Mouse (Mus musculus) CD4-positive naive resting alpha-beta T cell, adult 76 days (primary cell): ENCODE results near the gene 4930432K21Rik. TPM values are rescaled to one million over a fixed set of nuclear protein-coding genes. Genes with fewer than 3 reads are reported as not detected.

Source experiments
- total RNA-seq: library from RNA; stranded (reverse); gene quantifications from one replicate; pipeline ENCODE4 v1.2.4, GENCODE M21; 2023

The 4930432K21Rik gene
- 2.7 TPM for total RNA-seq

GRCm38 (mm10) chr8:84147769-84148530, at the start of gene 4930432K21Rik, which contains the start of gene Cc2d1a:
TSS of gene 4930432K21Rik (plus strand) at chr8:84148025.
TSS of gene Cc2d1a (minus strand) at chr8:84147936.

GRCm38 (mm10) chr8:84104697-84105609, 42.9 kb upstream of the 4930432K21Rik start, which contains the start of gene Dcaf15:
TSS of gene Dcaf15 (minus strand) at chr8:84104768.

GRCm38 (mm10) chr8:84125656-84126055, 22.2 kb upstream of the 4930432K21Rik start, which contains the start of gene Podnl1:
TSS of gene Podnl1 (plus strand) at chr8:84125989.

GRCm38 (mm10) chr8:84185117-84185516, 37.3 kb downstream of the 4930432K21Rik start, which contains the start of gene Nanos3:
TSS of gene Nanos3 (minus strand) at chr8:84185217.

Other genes with a start within 250 kb of the 4930432K21Rik start
- gene Adgrl1, start 247.9 kb upstream of the 4930432K21Rik start, total RNA-seq: 59.2 TPM
- gene Gm10644, start 192.8 kb upstream of the 4930432K21Rik start, total RNA-seq: 0.53 TPM
- gene Asf1b, start 192.5 kb upstream of the 4930432K21Rik start, total RNA-seq: 3.9 TPM
- gene Prkaca, start 175.0 kb upstream of the 4930432K21Rik start, total RNA-seq: 37.1 TPM
- gene Samd1, start 150.4 kb upstream of the 4930432K21Rik start, total RNA-seq: 42.4 TPM
- gene 1700067K01Rik, start 146.5 kb upstream of the 4930432K21Rik start, total RNA-seq: not detected
- not detected for gene 2210011C24Rik, start 135.9 kb upstream of the 4930432K21Rik start, total RNA-seq
- gene Palm3, start 126.6 kb upstream of the 4930432K21Rik start, total RNA-seq: not detected
- gene Il27ra, start 105.4 kb upstream of the 4930432K21Rik start, total RNA-seq: 187 TPM
- not detected for gene Rln3, start 103.0 kb upstream of the 4930432K21Rik start, total RNA-seq
- 2.9 TPM for gene Gm10643, start 82.9 kb upstream of the 4930432K21Rik start, total RNA-seq
- gene Rfx1, start 81.2 kb upstream of the 4930432K21Rik start, total RNA-seq: 113 TPM
- 63.6 TPM for gene Dcaf15, start 43.3 kb upstream of the 4930432K21Rik start, total RNA-seq
- gene Podnl1, start 22.0 kb upstream of the 4930432K21Rik start, total RNA-seq: 4.2 TPM
- gene Cc2d1a, start 89 bp upstream of the 4930432K21Rik start, total RNA-seq: 30.3 TPM
- not detected for gene Nanos3, start 37.2 kb downstream of the 4930432K21Rik start, total RNA-seq
- gene Zswim4, start 89.0 kb downstream of the 4930432K21Rik start, total RNA-seq: 36.1 TPM
- gene D8Ertd738e, start 101.7 kb downstream of the 4930432K21Rik start, total RNA-seq: 193 TPM
- gene Mri1, start 109.3 kb downstream of the 4930432K21Rik start, total RNA-seq: 31.7 TPM
- 18.3 TPM for gene Ccdc130, start 122.4 kb downstream of the 4930432K21Rik start, total RNA-seq
- gene Cacna1a, start 240.4 kb downstream of the 4930432K21Rik start, total RNA-seq: 10.9 TPM